Mouse (Mus musculus): ENCODE data around the gene Best2.
A peak's percentile ranks its signal among the peaks of the same experiment; 100 is the strongest.

GRCm38 (mm10) chr8:85025098-85025932, 11.0 kb upstream of the Best2 start, which contains the start of gene Asna1:
- TF ChIP-seq CTCF (IDR thresholded peaks at IDR 0.05; ENCODE audit: low read depth) (0 out of 2 replicates have a peak, but pooled peaks have one; percentile 0), EP300 (IDR thresholded peaks at IDR 0.05; ENCODE audit: low read depth) (no peak)

Data from heart, postnatal 0 days (tissue).